Mouse (Mus musculus) layer of hippocampus, postnatal 25 days (tissue): Measurements from ENCODE around the gene Cox19. TPM values are rescaled to one million over a fixed set of nuclear protein-coding genes. Genes with fewer than 3 reads are reported as not detected.

ENCODE experiments used
- DNase-seq, 2 experiments: peaks; one replicate each; pipeline ENCODE4 v3.0.0; 2022; ENCODE audit warnings: mixed read lengths in 2 of 2, low spot score in 1 of 2; ENCODE audit errors: extremely low spot score in 1 of 2
- microRNA-seq, 2 experiments: library from miRNA; unstranded; fragments of <30 nt; microRNA quantifications; one replicate each; pipeline ENCODE4 v1.2.0; 2021
- total RNA-seq, 2 experiments: library from RNA; stranded (reverse); gene quantifications; 2 replicates each; pipeline ENCODE4 v1.2.3; 2021

Cox19 gene
- total RNA-seq, 2 experiments from 2014 or later = 66.7 to 67.9 TPM

DNA sequence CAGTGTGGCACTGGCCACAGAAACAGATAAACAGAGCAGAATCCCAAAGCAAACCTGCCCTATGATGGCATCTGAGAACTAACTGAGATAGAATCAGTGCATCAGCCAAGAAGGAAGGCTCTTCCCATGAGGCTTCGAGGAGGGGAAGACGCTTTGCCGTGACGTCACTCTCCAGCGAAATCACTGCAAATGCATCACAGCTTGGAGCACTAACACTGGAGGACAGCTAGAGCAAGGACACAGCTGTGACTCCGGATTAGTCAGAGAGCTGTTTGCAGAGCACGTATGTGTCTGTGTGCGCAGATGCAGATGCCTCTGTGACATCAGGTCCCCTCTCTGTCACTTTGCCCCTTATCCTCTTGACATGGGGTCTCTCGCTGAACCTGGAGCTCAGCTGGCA is 39.4 kb downstream of the Cox19 start:
- DNase-seq = no peak

GRCm38 (mm10) chr5:139310477-139310876 is 40.7 kb downstream of the Cox19 start:
- DNase-seq = no peak

DNA sequence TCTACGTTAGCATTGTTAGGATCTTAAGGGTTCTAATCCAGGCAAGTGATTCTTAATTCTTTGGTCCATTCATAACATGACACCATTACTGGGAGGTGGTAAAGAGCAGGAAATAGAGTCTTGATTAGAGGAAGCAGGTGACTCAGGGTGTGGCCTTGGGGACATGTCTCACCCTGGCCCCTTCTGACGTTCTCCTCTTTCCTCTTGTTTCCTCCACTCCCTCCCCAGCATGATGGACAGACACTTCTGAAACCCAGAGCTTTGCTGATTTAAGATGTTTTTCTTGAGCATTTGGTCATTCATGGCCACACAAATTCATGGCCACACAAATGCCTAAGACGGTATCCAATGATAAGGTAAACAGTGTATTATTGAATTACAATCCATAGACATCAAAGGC is 41.3 kb downstream of the Cox19 start:
- DNase-seq = no peak

DNA sequence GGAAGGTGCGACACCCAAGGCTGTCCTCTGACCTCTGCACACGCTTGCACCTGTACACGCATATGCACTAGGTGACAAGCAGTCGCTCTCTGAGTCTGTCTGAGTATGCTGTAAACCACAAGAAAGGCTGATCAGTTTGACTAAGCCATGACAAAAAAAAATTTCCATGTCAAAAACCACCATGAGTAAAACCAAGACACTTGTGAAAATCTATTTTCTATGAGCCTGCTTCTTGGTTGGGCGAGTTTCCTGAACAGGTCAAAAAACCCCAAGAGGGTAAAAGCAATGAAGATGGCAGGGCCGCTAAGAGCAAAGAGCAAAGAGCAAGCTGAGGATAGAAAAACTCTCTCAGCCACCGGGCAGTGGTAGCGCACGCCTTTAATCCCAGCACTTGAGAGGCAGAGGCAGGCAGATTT is 47.6 kb downstream of the Cox19 start:
- DNase-seq = no peak

DNA sequence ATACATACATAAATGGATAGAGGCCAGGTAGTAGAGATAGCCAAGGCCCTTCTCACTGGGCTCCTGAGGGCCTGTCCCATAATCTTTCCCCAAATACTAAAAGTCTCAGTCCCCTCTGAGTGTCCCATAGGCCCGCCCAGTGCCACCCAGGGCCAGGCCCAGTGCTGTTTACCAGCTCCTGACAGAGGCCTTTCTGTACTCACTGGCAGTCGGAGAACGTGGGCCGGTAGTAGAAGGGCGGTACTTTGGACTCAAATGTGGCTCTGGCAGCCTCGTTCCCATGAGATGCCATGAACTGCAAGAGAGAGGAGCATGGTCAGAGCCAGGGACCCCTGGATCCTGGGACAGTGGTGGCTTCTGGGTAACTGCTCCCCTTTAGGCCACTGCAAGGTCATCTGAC is 49.1 kb downstream of the Cox19 start:
- no peak for DNase-seq

DNA sequence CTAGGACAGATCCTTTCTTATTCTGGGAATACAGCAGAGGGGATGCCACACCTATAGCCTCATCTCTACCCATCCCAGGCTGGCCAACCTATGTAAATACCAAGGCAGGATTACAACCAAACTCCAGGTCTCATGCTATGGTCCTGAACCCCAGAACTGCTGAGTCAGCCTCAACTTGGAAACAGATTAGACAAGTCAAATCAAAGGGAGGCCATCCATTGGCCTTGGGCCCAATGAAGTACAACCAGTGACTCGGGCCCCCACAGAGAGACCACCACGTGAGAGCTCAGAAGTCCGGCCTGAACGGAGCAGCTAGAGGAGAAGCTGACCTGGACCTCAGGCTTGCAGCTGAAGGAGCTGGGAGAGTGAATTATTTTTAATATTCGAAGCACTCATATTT is 53.5 kb downstream of the Cox19 start:
- no peak for DNase-seq

DNA sequence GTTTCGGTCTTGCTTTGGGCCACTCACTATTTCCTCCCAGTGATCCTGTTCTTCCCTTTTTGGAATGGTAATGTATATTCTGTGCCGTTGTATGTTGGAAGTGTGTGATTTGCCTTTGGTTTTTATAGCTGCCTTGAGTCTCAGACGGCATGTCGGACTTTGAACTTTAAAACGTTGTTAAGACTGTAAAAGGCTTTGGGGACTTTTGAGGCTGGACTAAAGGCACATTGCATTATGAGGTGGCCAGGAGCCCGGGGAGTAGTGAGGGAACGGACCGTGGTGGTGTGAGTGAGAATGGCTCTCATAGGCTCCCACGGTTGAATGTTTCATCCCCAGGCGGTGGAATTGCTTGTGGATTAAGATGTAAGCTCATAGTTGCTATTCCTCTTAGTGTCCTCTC is 54.1 kb downstream of the Cox19 start:
- DNase-seq = no peak

DNA sequence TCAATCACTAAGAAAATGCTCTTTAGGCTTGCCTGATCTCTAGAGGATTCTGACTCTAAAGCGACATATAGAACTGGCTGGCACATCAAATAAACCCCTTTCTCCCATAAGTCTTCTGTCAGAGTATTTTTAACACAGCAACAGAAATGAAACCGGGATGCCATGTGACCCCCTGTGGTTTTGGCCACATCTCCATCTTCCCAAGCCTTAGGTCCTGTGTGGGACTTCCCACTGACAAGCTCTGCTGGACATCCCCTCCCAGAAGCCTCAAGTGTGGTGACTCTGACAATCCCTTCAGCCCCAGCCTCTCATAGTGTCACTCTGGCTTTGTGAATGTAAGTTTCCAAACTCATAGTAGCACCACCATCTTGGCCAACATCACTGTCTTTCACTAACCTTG is 57.1 kb downstream of the Cox19 start:
- DNase-seq = no peak

DNA sequence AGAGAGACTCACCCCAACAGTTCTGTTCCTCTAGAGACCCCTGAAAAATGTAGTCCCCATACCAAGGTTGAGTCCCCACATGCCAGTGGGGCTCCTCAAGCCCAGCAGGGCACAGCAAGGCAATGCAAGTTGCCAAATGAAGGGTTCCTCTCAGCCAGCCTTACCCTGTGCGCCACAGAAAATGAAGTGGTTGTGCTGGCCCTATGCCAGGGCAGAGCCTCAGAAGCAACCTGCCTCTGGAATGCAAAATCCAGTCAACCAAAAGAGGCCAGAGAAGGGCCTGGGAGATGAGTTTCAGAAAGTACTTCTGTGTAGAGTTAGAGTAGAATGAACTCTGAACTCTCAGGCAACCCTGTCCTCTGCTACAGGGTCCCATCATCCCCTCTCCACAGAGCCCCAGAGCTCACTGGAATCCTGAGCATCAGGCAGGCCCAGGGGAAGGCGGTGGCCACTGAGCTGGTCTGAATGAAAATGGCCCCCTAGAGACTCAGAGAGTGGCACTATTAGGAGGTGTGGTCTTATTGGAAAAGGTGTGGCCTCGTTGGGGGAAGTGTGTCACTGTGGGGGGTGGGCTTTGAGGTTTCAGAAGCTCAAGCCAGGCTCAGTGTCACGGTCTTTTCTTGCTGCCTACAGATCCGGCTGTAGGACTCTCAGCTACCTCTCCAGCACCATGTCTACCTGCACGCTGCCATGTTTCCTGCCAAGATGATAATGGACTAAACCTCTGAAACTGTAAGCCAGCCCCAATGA is 59.2 kb downstream of the Cox19 start:
- no peak for DNase-seq

DNA sequence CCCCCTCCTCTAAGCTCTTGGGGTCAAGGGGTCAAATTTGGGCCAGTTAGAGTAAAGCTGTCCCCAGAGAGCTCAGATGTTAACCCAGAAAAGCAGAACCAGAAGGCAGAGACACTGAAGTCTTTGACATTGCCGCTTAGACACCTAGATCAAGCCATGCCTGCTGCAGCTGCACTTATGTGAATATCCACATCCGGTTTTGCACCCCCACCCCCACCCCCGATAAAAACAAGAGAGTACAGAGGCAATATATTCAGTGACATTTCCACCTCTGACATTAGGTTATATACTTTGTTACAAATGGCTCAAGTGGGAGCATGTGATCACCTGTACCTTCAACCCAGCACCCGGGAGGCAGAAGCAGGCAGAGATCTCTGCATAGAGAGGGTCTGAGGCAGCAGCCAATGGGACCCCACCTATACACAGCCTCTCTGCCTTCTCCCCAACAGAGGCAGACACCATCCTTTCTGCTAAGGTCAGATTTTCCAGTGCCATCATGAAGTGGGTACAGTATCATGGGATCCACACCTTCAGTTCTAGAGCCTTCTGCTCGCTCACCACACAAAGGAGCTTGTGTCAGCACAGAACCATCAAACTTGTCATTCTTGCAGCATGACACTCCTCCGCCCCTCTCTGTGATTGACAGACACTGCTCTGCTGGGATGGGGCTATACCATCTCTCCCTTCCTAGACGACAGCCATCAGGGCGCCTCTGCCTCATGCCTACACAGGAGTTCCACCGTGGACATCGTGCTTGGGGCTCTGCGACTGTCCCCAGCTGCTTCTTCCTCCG is 60.6 kb downstream of the Cox19 start:
- DNase-seq = no peak

- no peak for DNase-seq
Observed at GRCm38 (mm10) chr5:139288591-139288990, 62.6 kb downstream of the Cox19 start.

DNA sequence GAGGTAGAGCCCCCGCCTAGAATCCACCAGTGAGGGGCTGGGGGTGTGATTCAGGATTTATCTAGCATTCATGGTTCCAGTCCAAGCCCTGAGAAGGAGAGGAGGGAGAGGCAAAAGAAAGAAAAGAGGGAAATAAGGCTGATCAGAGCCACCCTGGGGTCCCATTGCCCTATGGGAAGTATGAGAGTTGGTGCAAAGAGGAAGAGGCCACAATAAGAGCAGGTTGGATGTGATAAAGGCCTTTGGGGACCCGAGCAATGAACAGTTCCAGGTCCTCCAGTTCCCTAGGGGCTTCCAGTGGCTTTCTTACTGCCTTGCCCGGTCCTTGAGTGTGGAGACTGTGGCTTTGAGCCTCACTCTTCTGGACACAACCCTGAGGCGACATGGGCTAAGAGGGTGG is 63.4 kb downstream of the Cox19 start:
- no peak for DNase-seq

GRCm38 (mm10) chr5:139287099-139287498 is 64.1 kb downstream of the Cox19 start:
- DNase-seq = no peak

Small RNAs within 50 kb of the gene (microRNA-seq; reads per million reads assigned to microRNA genes)
- gene Mir339 = 399 to 453 reads per million in 2 experiments

Other genes starting within 250 kb of the Cox19 start
- gene Prkar1b, start 201.4 kb downstream of the Cox19 start, total RNA-seq = 100 to 1,000 TPM; 375 to 428 TPM
- gene Dnaaf5, start 201.2 kb downstream of the Cox19 start, total RNA-seq = 1 to 10 TPM; 6.8 to 7.6 TPM
- 10 to 100 TPM; 65.6 to 86.5 TPM for gene Sun1, start 150.8 kb downstream of the Cox19 start, total RNA-seq
- gene Get4, start 99.1 kb downstream of the Cox19 start, total RNA-seq = 10 to 100 TPM; 45.2 to 55.3 TPM
- 100 to 1,000 TPM; 207 to 215 TPM for gene Adap1, start 25.8 kb downstream of the Cox19 start, total RNA-seq
- gene Cyp2w1, start 1.2 kb upstream of the Cox19 start, total RNA-seq = not detected
- 10 to 100 TPM; 12.7 to 13.1 TPM for gene Gpr146, start 26.3 kb upstream of the Cox19 start, total RNA-seq
- gene C130050O18Rik, start 53.9 kb upstream of the Cox19 start, total RNA-seq = under 1 TPM; 0.25 to 0.33 TPM
- gene Gper1, start 71.7 kb upstream of the Cox19 start, total RNA-seq = 1 to 10 TPM; 2.3 to 2.8 TPM
- gene 3110082I17Rik, start 109.1 kb upstream of the Cox19 start, total RNA-seq = 10 to 100 TPM; 14.0 to 17.3 TPM
- gene Zfand2a, start 133.1 kb upstream of the Cox19 start, total RNA-seq = 10 to 100 TPM; 66.4 to 70.4 TPM
- not detected for gene Uncx, start 192.1 kb upstream of the Cox19 start, total RNA-seq